Mouse (Mus musculus): Measurements from ENCODE around the gene Atg4a. TPM values are rescaled to one million over a fixed set of nuclear protein-coding genes. Genes with fewer than 3 reads are reported as not detected.

The Atg4a gene
- polyA plus RNA-seq, 1 experiment from 2014 or later, result 13.0 TPM

GRCm38 (mm10) chrX:141158160-141158559 lies 201.5 kb downstream of the Atg4a start:
- no peak for ATAC-seq (replicated peaks; ENCODE audit: insufficient number of reproducible peaks, insufficient read depth, low FRiP score, low read depth)
- 34% methylated on average over 4 of the region's 4 CpGs for WGBS
- Histone ChIP-seq H3K9me3 (replicated peaks) (no peaks in the 10 kb centered on the region), H3K4me3 (no peak overlapping the region), H3K4me1 (replicated peaks) (no peaks in the 10 kb centered on the region), H3K36me3 (no peaks in the 10 kb centered on the region), H3K4me2 (no peak overlapping the region), H3K9ac (no peak overlapping the region), H3K27me3 (no peaks in the 10 kb centered on the region; the same call in 1 of the 2 replicates), H3K27ac (no peak overlapping the region)

GRCm38 (mm10) chrX:141160371-141160770 lies 203.7 kb downstream of the Atg4a start:
- no peak overlapping the region for H3K4me3 ChIP-seq
- no peak overlapping the region for H3K4me2 ChIP-seq
- no peaks in the 10 kb centered on the region for H3K9me3 ChIP-seq (replicated peaks)
- 73% methylated on average over 3 of the region's 3 CpGs for WGBS
- no peak for ATAC-seq (replicated peaks; ENCODE audit: insufficient number of reproducible peaks, insufficient read depth, low FRiP score, low read depth)
- H3K27ac ChIP-seq, result no peak overlapping the region
- no peaks in the 10 kb centered on the region; the same call in 1 of the 2 replicates for H3K27me3 ChIP-seq
- no peaks in the 10 kb centered on the region for H3K36me3 ChIP-seq
- no peaks in the 10 kb centered on the region for H3K4me1 ChIP-seq (replicated peaks)
- H3K9ac ChIP-seq, result no peak overlapping the region

GRCm38 (mm10) chrX:141165067-141165466 lies 208.4 kb downstream of the Atg4a start:
- Histone ChIP-seq H3K9me3 (replicated peaks) (no peaks in the 10 kb centered on the region), H3K27me3 (0 out of 2 replicates have a peak, but pooled peaks cover 5% of the 10 kb centered on the region), H3K27ac (no peak overlapping the region), H3K36me3 (no peaks in the 10 kb centered on the region), H3K4me2 (no peak overlapping the region), H3K9ac (no peak overlapping the region), H3K4me3 (no peak overlapping the region), H3K4me1 (replicated peaks) (no peaks in the 10 kb centered on the region)
- 82% methylated on average over 4 of the region's 4 CpGs for WGBS
- no peak for ATAC-seq (replicated peaks; ENCODE audit: insufficient number of reproducible peaks, insufficient read depth, low FRiP score, low read depth)

- H3K9me3 ChIP-seq (replicated peaks), result no peaks in the 10 kb centered on the region
- H3K9ac ChIP-seq, result no peak overlapping the region
- H3K27me3 ChIP-seq, result no peaks in the 10 kb centered on the region
- H3K36me3 ChIP-seq, result no peaks in the 10 kb centered on the region
- no peak overlapping the region for H3K4me2 ChIP-seq
- H3K4me3 ChIP-seq, result no peak overlapping the region
- no peaks in the 10 kb centered on the region for H3K4me1 ChIP-seq (replicated peaks)
- 36% methylated on average over 7 of the region's 7 CpGs for WGBS
- H3K27ac ChIP-seq, result no peak overlapping the region
- no peak for ATAC-seq (replicated peaks; ENCODE audit: insufficient number of reproducible peaks, insufficient read depth, low FRiP score, low read depth)
These were observed 218.6 kb downstream of the Atg4a start for GRCm38 (mm10) chrX:141175353-141175752.

GRCm38 (mm10) chrX:141195036-141195435 lies 238.3 kb downstream of the Atg4a start:
- Histone ChIP-seq H3K27ac (no peak overlapping the region), H3K4me2 (no peak overlapping the region), H3K9me3 (replicated peaks) (no peaks in the 10 kb centered on the region), H3K9ac (no peak overlapping the region), H3K4me1 (replicated peaks) (no peaks in the 10 kb centered on the region), H3K4me3 (no peak overlapping the region), H3K27me3 (peaks cover 7% of the 10 kb centered on the region; the same call in 1 of the 2 replicates), H3K36me3 (no peaks in the 10 kb centered on the region)
- no peak for ATAC-seq (replicated peaks; ENCODE audit: insufficient number of reproducible peaks, insufficient read depth, low FRiP score, low read depth)

GRCm38 (mm10) chrX:141198993-141199392 lies 242.3 kb downstream of the Atg4a start:
- no peak for ATAC-seq (replicated peaks; ENCODE audit: insufficient number of reproducible peaks, insufficient read depth, low FRiP score, low read depth)
- Histone ChIP-seq H3K9me3 (replicated peaks) (no peaks in the 10 kb centered on the region), H3K4me1 (replicated peaks) (no peaks in the 10 kb centered on the region), H3K4me2 (no peak overlapping the region), H3K27ac (no peak overlapping the region), H3K4me3 (no peak overlapping the region), H3K27me3 (no peaks in the 10 kb centered on the region), H3K9ac (no peak overlapping the region), H3K36me3 (no peaks in the 10 kb centered on the region)
- WGBS, result 68% methylated on average over 3 of the region's 3 CpGs

GRCm38 (mm10) chrX:141212802-141213201 lies 256.1 kb downstream of the Atg4a start:
- Histone ChIP-seq H3K4me1 (replicated peaks) (no peaks in the 10 kb centered on the region), H3K9ac (no peak overlapping the region), H3K9me3 (replicated peaks) (no peaks in the 10 kb centered on the region), H3K36me3 (no peaks in the 10 kb centered on the region), H3K4me2 (no peak overlapping the region), H3K4me3 (no peak overlapping the region), H3K27me3 (no peaks in the 10 kb centered on the region), H3K27ac (no peak overlapping the region)
- no peak for ATAC-seq (replicated peaks; ENCODE audit: insufficient number of reproducible peaks, insufficient read depth, low FRiP score, low read depth)
- 42% methylated on average over 5 of the region's 5 CpGs for WGBS

Other genes with a start within 250 kb of the Atg4a start
- not detected in 2 replicates for gene Tex13b, start 143.5 kb upstream of the Atg4a start, polyA plus RNA-seq (2015; fragmentation: Nextera tagmentation; extraction: Ambion mirVana)
- gene Vsig1, start 49.3 kb upstream of the Atg4a start, polyA plus RNA-seq (2015; fragmentation: Nextera tagmentation; extraction: Ambion mirVana), result 0.06 TPM in 1 of 2 replicates, not detected in the other
- gene Psmd10, start 179 bp upstream of the Atg4a start, polyA plus RNA-seq (2015; fragmentation: Nextera tagmentation; extraction: Ambion mirVana), result 33.1 and 37.3 TPM in 2 replicates